Mouse (Mus musculus): ENCODE data around the gene Herc6. TPM values are rescaled to one million over a fixed set of nuclear protein-coding genes. Genes with fewer than 3 reads are reported as not detected.

The Herc6 gene
- total RNA-seq, 2 experiments from 2014 or later, result 2.4 TPM

DNA sequence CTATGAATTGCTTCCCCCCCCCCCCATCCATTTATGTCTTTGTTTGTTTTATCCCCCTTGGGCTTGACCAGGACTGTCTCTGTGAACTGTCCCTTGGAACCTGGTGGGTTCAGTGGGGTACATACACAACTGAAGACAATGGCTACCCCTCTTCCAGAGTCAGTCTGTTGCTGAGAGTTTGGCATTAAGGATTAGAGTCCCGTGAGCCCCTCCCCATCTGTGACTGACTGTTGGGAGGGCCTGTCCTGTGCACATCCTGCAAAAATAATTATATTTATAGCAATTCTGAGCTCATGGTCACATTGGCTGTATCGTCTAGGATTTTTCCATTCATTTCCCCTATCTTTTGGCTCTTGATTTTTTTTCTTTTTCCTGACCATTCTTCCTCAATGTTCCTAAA lies 122.9 kb downstream of the Herc6 start:
- peak; percentile 10 to 12 for DNase-seq
- intact Hi-C loops (cut with DNase I), result loop anchor here (10.0 kb wide), 2 partner anchors 121 to 169 kb away; partner anchors contain the start of genes Ppm1k and Vopp1

DNA sequence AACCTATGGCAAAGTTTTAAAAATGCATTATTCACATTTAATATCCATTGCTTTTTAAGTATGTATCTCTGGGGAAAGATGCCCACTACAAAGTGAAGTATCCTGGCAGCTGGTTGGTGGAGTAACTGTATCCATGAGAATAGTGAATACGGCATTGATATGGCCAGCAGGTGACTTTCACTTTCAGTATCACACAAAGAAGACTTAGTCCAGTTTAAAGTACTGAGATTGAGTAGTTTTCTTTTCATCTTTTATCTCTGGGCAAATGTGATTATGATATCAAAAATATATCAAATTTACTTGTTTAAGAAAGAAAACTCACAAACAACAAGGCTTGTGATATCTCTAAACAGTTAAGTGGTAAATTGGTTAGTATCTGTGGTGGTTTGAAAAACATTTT lies 125.9 kb downstream of the Herc6 start:
- intact Hi-C loops (cut with DNase I), result loop anchor here (10.0 kb wide), 2 partner anchors 118 to 172 kb away; partner anchors contain the start of genes Ppm1k and Vopp1
- no peak for DNase-seq

DNA sequence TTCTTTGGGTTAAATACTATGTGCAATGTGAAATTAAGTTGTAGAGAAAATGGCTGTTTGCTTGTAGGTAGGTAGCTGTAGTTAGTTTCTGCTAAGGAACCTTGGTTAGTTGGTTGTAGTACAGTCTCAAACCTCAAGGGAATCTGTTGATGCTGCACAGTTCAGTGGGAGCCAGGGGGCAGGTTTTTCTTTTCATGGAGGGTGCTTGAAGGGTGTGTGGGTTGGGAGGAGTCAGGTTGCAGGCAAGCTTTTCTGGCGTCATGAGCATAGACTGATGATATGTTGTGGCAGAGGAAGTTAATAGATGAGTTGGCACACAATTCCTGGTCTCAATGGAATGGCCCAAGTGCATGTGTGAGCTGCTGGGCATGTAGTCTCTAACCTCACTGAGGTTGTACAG lies 130.9 kb downstream of the Herc6 start:
- intact Hi-C loops (cut with DNase I), result no loop called here
- no peak for DNase-seq

Other genes with a start within 250 kb of the Herc6 start
- gene Vmn1r17, start 217.3 kb upstream of the Herc6 start, total RNA-seq (2021), result not detected
- gene Vmn1r18, start 185.2 kb upstream of the Herc6 start, total RNA-seq (2021), result not detected
- not detected for gene Vmn1r19, start 177.2 kb upstream of the Herc6 start, total RNA-seq (2021)
- not detected for gene Vmn1r20, start 152.1 kb upstream of the Herc6 start, total RNA-seq (2021)
- 10 to 100 TPM; 36.2 to 43.8 TPM for gene Ppm1k, start 45.5 kb upstream of the Herc6 start, total RNA-seq (2021)
- 10 to 100 TPM; 19.4 to 22.2 TPM for gene Pyurf, start 111.1 kb downstream of the Herc6 start, total RNA-seq (2021)
- gene Lancl2, start 121.5 kb downstream of the Herc6 start, total RNA-seq (2021), result 10 to 100 TPM; 13.0 to 15.2 TPM
- 10 to 100 TPM; 19.5 to 22.7 TPM for gene Vopp1, start 244.2 kb downstream of the Herc6 start, total RNA-seq (2021)

All from heart, postnatal 14 days (tissue).